Mouse (Mus musculus): ENCODE data around the gene Adam12.
"Not testable (repeated sequence)": the region's sequence is repeated elsewhere in the genome, so short reads cannot be mapped to it uniquely, and the experiment has no call there.

Adam12 gene

GRCm38 (mm10) chr7:133928981-133929380 is 303.0 kb downstream of the Adam12 start:
- in situ Hi-C loops (cut with MboI) = no loop called here

- in situ Hi-C loops (cut with MboI) = no loop called here
Measured at GRCm38 (mm10) chr7:133925771-133926170, 306.2 kb downstream of the Adam12 start.

- in situ Hi-C loops (cut with MboI) = no loop called here
Measured at GRCm38 (mm10) chr7:133923994-133924393, 308.0 kb downstream of the Adam12 start.

GRCm38 (mm10) chr7:133921291-133921690 is 310.7 kb downstream of the Adam12 start:
- in situ Hi-C loops (cut with MboI) = no loop called here

- in situ Hi-C loops (cut with MboI) = no loop called here
Measured at GRCm38 (mm10) chr7:133920724-133921123, 311.2 kb downstream of the Adam12 start.

- in situ Hi-C loops (cut with MboI) = no loop called here
Measured at GRCm38 (mm10) chr7:133919918-133920317, 312.0 kb downstream of the Adam12 start.

- in situ Hi-C loops (cut with MboI) = no loop called here
Measured at GRCm38 (mm10) chr7:133919306-133919705, 312.6 kb downstream of the Adam12 start.

GRCm38 (mm10) chr7:133916230-133916629 is 315.7 kb downstream of the Adam12 start:
- in situ Hi-C loops (cut with MboI) = no loop called here

- in situ Hi-C loops (cut with MboI) = no loop called here
Measured at GRCm38 (mm10) chr7:133911881-133912280, 320.1 kb downstream of the Adam12 start.

GRCm38 (mm10) chr7:133909833-133910375 is 322.0 kb downstream of the Adam12 start:
- in situ Hi-C loops (cut with MboI) = no loop called here

- in situ Hi-C loops (cut with MboI) = no loop called here
Measured at GRCm38 (mm10) chr7:133908966-133909365, 323.0 kb downstream of the Adam12 start.

GRCm38 (mm10) chr7:133899391-133899790 is 332.6 kb downstream of the Adam12 start:
- in situ Hi-C loops (cut with MboI) = no loop called here

- in situ Hi-C loops (cut with MboI) = no loop called here
Measured at GRCm38 (mm10) chr7:133891796-133892195, 340.1 kb downstream of the Adam12 start.

- in situ Hi-C loops (cut with MboI) = no loop called here
Measured at GRCm38 (mm10) chr7:133891298-133891697, 340.6 kb downstream of the Adam12 start.

GRCm38 (mm10) chr7:133889986-133890385 is 342.0 kb downstream of the Adam12 start:
- in situ Hi-C loops (cut with MboI) = no loop called here

GRCm38 (mm10) chr7:133888926-133889920 is 342.7 kb downstream of the Adam12 start:
- in situ Hi-C loops (cut with MboI) = no loop called here

GRCm38 (mm10) chr7:133884759-133885431 is 347.1 kb downstream of the Adam12 start:
- in situ Hi-C loops (cut with MboI) = not testable (repeated sequence)

- in situ Hi-C loops (cut with MboI) = no loop called here
Measured at GRCm38 (mm10) chr7:133879761-133880160, 352.2 kb downstream of the Adam12 start.

- in situ Hi-C loops (cut with MboI) = no loop called here
Measured at GRCm38 (mm10) chr7:133876646-133877342, 355.2 kb downstream of the Adam12 start.

GRCm38 (mm10) chr7:133876139-133876538 is 355.8 kb downstream of the Adam12 start:
- in situ Hi-C loops (cut with MboI) = no loop called here

- in situ Hi-C loops (cut with MboI) = no loop called here
Measured at GRCm38 (mm10) chr7:133872701-133873100, 359.2 kb downstream of the Adam12 start.

GRCm38 (mm10) chr7:133870265-133870664 is 361.7 kb downstream of the Adam12 start:
- in situ Hi-C loops (cut with MboI) = no loop called here
